Mouse (Mus musculus) myocyte (in vitro differentiated cells): ENCODE measurements at regions not wholly inside any gene's neighbourhood (a gene's known extent, or its start where the extent isn't known, plus 50 kb on each side); places are given as distances from the start of the nearest gene placed in this dataset.

Experiments used
- H3K27me3 ChIP-seq: one replicate; pipeline ENCODE4 v1.6.1; 2011; ENCODE audit not compliant: control insufficient read depth, insufficient read depth, insufficient read length
- H3K36me3 ChIP-seq: one replicate; pipeline ENCODE4 v1.6.1; 2011; ENCODE audit not compliant: control insufficient read depth, insufficient read depth
- H3K4me2 ChIP-seq: one replicate; pipeline ENCODE4 v1.6.1; 2011; ENCODE audit warnings: low read depth, control low read depth
- H3K4me3 ChIP-seq: one replicate; pipeline ENCODE4 v1.5.1; 2011; ENCODE audit warnings: mild to moderate bottlenecking, control low read depth, moderate library complexity
- H3K79me2 ChIP-seq: one replicate; pipeline ENCODE4 v1.6.1; 2011; ENCODE audit not compliant: control insufficient read depth, insufficient read depth
- H3ac ChIP-seq: one replicate; pipeline ENCODE4 v1.6.1; 2011; ENCODE audit not compliant: control insufficient read depth, insufficient read length
- CEBPB ChIP-seq: IDR thresholded peaks from 2 replicates; pipeline ENCODE4 v1.6.1; 2011; ENCODE audit warnings: mild to moderate bottlenecking, moderate library complexity; ENCODE audit not compliant: poor library complexity, insufficient read depth, severe bottlenecking
- E2F4 ChIP-seq: IDR thresholded peaks from one replicate; pipeline ENCODE4 v1.6.1; 2011; ENCODE audit warnings: mild to moderate bottlenecking, control low read depth, moderate library complexity; ENCODE audit not compliant: insufficient read depth
- MAX ChIP-seq: IDR thresholded peaks from one replicate; pipeline ENCODE4 v1.6.1; 2011; ENCODE audit warnings: low read depth, mild to moderate bottlenecking, control low read depth
- MYOD1 ChIP-seq, 3 experiments: IDR thresholded peaks; one replicate each; pipeline ENCODE4 v1.6.1; 2011; ENCODE audit warnings: control low read depth in 2 of 3, low read depth in 2 of 3, mild to moderate bottlenecking in 2 of 3, moderate library complexity in 1 of 3; ENCODE audit not compliant: insufficient read length in 2 of 3, control insufficient read depth in 1 of 3
- MYOG ChIP-seq, 3 experiments: IDR thresholded peaks; one replicate each; pipeline ENCODE4 v1.6.1; 2011; ENCODE audit warnings: control low read depth in 2 of 3, low read depth in 2 of 3, mild to moderate bottlenecking in 2 of 3; ENCODE audit not compliant: insufficient read length in 2 of 3, control insufficient read depth in 1 of 3, insufficient read depth in 1 of 3
- POLR2A ChIP-seq: IDR thresholded peaks from one replicate; pipeline ENCODE4 v1.6.1; 2011; ENCODE audit warnings: low read depth, mild to moderate bottlenecking, control low read depth, moderate library complexity; ENCODE audit not compliant: insufficient read length
- POLR2AphosphoS2 ChIP-seq: IDR thresholded peaks from one replicate; pipeline ENCODE4 v1.6.1; 2011; ENCODE audit warnings: low read depth, control low read depth; ENCODE audit not compliant: insufficient read length
- REST ChIP-seq: IDR thresholded peaks from one replicate; pipeline ENCODE4 v1.6.1; 2011; ENCODE audit warnings: mild to moderate bottlenecking, control low read depth, moderate library complexity; ENCODE audit not compliant: insufficient read depth, insufficient read length
- SRF ChIP-seq: IDR thresholded peaks from one replicate; pipeline ENCODE4 v1.6.1; 2011; ENCODE audit warnings: low read depth; ENCODE audit not compliant: control insufficient read depth, insufficient read length
- TCF12 ChIP-seq: IDR thresholded peaks from one replicate; pipeline ENCODE4 v1.6.1; 2011; ENCODE audit warnings: mild to moderate bottlenecking, control low read depth; ENCODE audit not compliant: poor library complexity, insufficient read depth, severe bottlenecking
- TCF3 ChIP-seq: IDR thresholded peaks from one replicate; pipeline ENCODE4 v1.6.1; 2011; ENCODE audit warnings: low read depth, control low read depth; ENCODE audit not compliant: insufficient read length
- USF1 ChIP-seq: IDR thresholded peaks from one replicate; pipeline ENCODE4 v1.6.1; 2011; ENCODE audit warnings: low read depth, mild to moderate bottlenecking, control low read depth, moderate library complexity

DNA sequence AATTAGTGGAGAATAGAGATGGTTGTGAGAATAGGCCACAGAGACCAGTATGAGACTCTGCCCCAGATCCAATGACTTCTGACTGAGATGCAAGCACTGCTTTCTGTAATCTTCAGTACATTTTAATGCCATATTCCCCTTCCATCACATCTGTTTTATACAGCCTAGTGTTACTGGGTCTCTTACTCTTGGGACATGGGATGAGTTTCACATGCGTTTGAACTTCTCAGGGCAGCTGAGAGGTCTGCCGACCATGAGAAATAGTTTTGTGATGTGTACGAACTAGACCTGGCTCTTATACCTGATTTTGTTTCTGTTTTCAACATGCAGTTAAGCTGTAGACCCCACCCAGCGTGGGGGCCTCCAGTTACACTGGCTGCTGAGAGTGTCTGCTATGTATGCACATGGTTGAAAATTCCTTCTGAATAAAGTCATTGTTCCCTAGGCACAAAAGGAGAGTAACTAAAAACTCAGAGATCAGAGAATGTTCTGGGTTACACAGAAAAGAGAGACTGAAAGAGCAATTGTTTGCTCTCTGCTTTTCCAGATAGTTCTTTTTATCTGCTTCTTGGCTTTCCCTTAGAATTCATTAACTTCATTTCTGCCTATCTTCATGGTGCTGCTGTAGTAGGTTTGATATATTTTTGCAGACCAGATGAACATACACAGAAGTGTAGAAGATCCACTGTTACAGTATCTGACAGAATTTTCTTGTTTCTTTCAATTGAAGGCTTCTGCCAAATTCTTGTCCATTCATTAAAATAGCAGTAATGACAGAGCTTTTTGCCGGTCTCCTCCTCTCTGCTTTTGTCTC, 359.2 kb downstream of the Ttll7 start:
- no peak for TF ChIP-seq MYOD1 (IDR thresholded peaks at IDR 0.05; ENCODE audit: control insufficient read depth in 1 of 3, insufficient read length in 2 of 3, low read depth in 2 of 3)
- no peak for TF ChIP-seq CEBPB
- TF ChIP-seq POLR2A = no peak
- no peak for TF ChIP-seq REST
- TF ChIP-seq SRF = no peak
- TF ChIP-seq MAX = no peak
- no peak for TF ChIP-seq USF1
- no peak for TF ChIP-seq TCF3
- no peak for TF ChIP-seq POLR2AphosphoS2
- TF ChIP-seq E2F4 = no peak
- TF ChIP-seq TCF12 = no peak
- TF ChIP-seq MYOG (IDR thresholded peaks at IDR 0.05; ENCODE audit: control insufficient read depth in 1 of 3, insufficient read depth in 1 of 3, insufficient read length in 2 of 3, low read depth in 2 of 3) = no peak
- H3K4me2 ChIP-seq = no peak overlapping the region
- no peak overlapping the region for H3ac ChIP-seq

DNA sequence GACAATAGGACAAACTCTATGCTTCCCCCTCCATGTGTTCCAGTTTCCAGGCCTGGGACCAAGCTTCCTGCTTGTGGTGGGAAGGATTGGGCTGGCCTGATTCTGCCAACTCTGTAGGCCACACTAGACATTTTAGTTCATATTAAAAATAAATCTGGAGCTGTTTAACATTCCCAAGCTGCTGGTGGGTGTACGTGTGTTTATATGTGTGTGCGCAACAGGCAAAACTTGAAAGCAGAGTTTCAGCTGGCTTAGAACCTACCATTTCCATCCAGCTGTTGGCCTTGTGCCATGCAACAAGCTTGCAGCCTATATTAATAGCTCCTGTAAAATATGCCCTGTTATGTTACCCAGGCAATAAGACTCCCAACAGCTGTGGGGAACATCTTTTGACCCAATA, 376.5 kb downstream of the Ttll7 start:
- no peak overlapping the region for H3K4me3 ChIP-seq
- no peak overlapping the region for H3K4me2 ChIP-seq
- no peak overlapping the region for H3ac ChIP-seq
- no peaks in the 10 kb centered on the region for H3K27me3 ChIP-seq
- no peaks in the 10 kb centered on the region for H3K36me3 ChIP-seq
- TF ChIP-seq POLR2AphosphoS2 (no peak), MAX (no peak), SRF (no peak), E2F4 (no peak), TCF3 (no peak), USF1 (no peak)
- no peaks in the 10 kb centered on the region for H3K79me2 ChIP-seq

More for the DNA sequence above, 359.2 kb downstream of the Ttll7 start:
- Histone ChIP-seq H3K79me2 (no peaks in the 10 kb centered on the region), H3K4me3 (no peak overlapping the region), H3K27me3 (no peaks in the 10 kb centered on the region), H3K36me3 (no peaks in the 10 kb centered on the region)

DNA sequence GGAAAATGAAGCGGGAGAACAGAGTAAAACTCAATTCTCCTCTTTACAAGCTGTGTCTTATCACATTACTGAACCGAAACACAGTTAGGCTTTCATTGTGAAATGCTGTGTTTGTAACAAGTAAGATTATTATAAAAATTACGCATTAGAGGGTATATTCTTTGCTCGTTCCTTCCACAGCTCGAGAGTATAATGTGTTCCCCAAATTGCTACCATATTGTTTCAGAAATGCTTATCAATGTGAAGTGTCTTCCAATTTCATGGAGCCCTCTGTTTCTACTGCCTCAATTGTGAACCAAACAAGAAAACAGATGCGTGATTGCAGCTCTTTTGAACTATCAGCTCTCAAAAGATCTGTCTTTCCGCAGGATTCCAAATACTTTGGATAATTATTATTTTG, 378.4 kb downstream of the Ttll7 start:
- H3K36me3 ChIP-seq = no peaks in the 10 kb centered on the region
- TF ChIP-seq POLR2A (no peak), POLR2AphosphoS2 (no peak), SRF (no peak), MYOD1 (IDR thresholded peaks at IDR 0.05; ENCODE audit: control insufficient read depth in 1 of 3, insufficient read length in 2 of 3, low read depth in 2 of 3) (no peak), USF1 (no peak), E2F4 (no peak), MAX (no peak), MYOG (IDR thresholded peaks at IDR 0.05; ENCODE audit: control insufficient read depth in 1 of 3, insufficient read depth in 1 of 3, insufficient read length in 2 of 3, low read depth in 2 of 3) (no peak), CEBPB (no peak), TCF3 (no peak), REST (no peak), TCF12 (no peak)
- no peak overlapping the region for H3K4me2 ChIP-seq
- no peak overlapping the region for H3K4me3 ChIP-seq
- no peak overlapping the region for H3ac ChIP-seq
- no peaks in the 10 kb centered on the region for H3K27me3 ChIP-seq
- no peaks in the 10 kb centered on the region for H3K79me2 ChIP-seq

DNA sequence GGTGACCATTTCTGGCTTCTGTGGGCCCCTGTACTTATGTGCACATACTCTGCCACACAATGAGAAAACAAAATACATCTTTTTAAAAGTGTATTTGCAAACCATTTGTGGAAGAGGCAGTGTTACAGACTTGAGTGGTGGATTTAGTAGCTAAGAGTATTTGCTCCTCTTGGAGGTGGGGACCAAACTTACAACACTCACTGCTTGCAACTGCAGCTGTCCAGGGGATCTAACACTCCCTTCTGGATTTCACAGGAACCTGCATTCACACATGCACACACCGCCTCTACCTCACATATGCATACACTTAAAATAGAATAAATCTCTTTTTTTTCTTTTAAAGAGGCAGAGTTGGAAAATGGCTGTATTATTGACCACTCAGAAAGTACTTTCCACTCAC, 386.2 kb downstream of the Ttll7 start:
- H3K4me3 ChIP-seq = no peak overlapping the region
- TF ChIP-seq CEBPB (no peak), REST (no peak), SRF (no peak), USF1 (no peak), MYOG (IDR thresholded peaks at IDR 0.05; ENCODE audit: control insufficient read depth in 1 of 3, insufficient read depth in 1 of 3, insufficient read length in 2 of 3, low read depth in 2 of 3) (no peak), TCF3 (no peak), POLR2AphosphoS2 (no peak), TCF12 (no peak), MAX (no peak), MYOD1 (IDR thresholded peaks at IDR 0.05; ENCODE audit: control insufficient read depth in 1 of 3, insufficient read length in 2 of 3, low read depth in 2 of 3) (no peak), POLR2A (no peak), E2F4 (no peak)
- H3K27me3 ChIP-seq = no peaks in the 10 kb centered on the region
- no peaks in the 10 kb centered on the region for H3K79me2 ChIP-seq
- H3K4me2 ChIP-seq = no peak overlapping the region
- H3ac ChIP-seq = no peak overlapping the region
- H3K36me3 ChIP-seq = no peaks in the 10 kb centered on the region

- TF ChIP-seq USF1 (no peak), TCF3 (no peak), MAX (no peak)
- no peaks in the 10 kb centered on the region for H3K79me2 ChIP-seq
These were observed 388.5 kb downstream of the Ttll7 start for GRCm38 (mm10) chr3:147240651-147241050.

More at GRCm38 (mm10) chr3:147240651-147241050, 388.5 kb downstream of the Ttll7 start:
- H3ac ChIP-seq = no peak overlapping the region
- no peaks in the 10 kb centered on the region for H3K27me3 ChIP-seq
- no peak overlapping the region for H3K4me3 ChIP-seq
- H3K4me2 ChIP-seq = no peak overlapping the region
- H3K36me3 ChIP-seq = no peaks in the 10 kb centered on the region
